Mouse (Mus musculus): ENCODE results near the gene Wdr83os. TPM values are rescaled to one million over a fixed set of nuclear protein-coding genes. Genes with fewer than 3 reads are reported as not detected.
A peak's percentile ranks its signal among the peaks of the same experiment; 100 is the strongest.

The Wdr83os gene
- polyA plus RNA-seq, 1 experiment from 2014 or later: 87.7 TPM

DNA sequence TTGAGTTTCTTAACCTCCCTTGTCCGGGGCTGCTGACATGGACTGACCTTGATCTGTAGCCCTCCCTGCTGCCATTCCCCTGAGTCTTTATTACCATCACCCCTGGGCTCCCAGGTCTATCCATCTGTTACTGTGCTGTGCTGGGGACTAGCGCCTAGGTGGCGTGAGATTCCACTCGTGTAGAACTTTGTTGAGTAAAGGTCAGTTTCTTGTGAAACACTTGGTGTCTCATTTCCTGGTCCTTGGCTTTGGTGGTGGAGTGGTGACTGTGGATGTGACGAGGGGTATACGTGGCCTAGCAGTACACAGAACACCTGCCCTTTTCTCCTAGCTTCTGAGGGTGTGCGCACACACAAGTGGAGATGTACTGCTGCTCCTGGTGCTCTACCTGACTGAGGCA lies 23.2 kb upstream of the Wdr83os start:
- no peak for ATAC-seq
- Histone ChIP-seq H3K4me3 (no peak overlapping the region), H3K27me3 (replicated peaks) (no peaks in the 10 kb centered on the region), H3K9me3 (replicated peaks) (no peaks in the 10 kb centered on the region), H3K36me3 (peaks cover 57% of the 10 kb centered on the region), H3K27ac (no peak overlapping the region), H3K4me1 (peaks cover 14% of the 10 kb centered on the region), H3K9ac (no peak overlapping the region), H3K4me2 (no peak overlapping the region)
- 78% methylated on average over 7 of the region's 7 CpGs for WGBS (ENCODE audit: insufficient replicate concordance)

DNA sequence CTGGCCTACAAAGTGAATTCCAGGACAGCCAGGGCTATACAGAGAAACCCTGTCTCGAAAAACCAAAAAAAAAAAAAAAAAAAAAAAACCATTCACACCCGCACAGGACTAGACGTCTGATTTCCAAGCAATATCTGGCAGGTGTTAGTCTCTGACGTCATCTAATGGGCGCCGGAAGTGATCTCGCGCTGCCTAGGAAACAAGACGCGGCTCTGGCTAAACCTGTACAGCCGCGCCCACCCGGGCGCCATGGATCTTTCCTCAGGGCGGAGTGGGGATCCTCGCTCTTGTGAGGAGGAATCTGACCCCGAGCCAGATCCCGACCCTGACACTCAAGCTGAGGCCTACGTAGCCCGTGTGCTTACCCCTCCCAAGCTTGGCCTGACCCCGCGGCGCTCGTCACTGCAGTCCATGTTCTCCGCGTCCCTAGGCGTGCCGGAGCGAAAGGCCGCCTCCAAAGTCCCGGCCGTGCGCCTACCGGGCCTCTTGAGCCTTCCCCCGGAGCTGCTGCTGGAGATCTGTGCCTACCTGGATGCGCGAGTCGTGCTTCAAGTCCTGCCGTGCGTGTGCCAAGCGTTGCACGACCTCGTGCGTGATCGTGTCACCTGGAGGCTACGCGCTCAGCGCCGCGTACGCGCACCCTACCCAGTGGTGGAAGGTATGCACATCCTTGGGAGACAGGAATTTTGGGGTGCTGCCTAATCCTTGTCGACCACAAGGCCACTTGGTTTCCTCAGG lies 20.5 kb upstream of the Wdr83os start, which contains the start of gene Fbxw9:
Gene Fbxw9 (plus strand): TSS at position 177 of the 738 bp plus-strand sequence.
- no peaks in the 10 kb centered on the region for H3K9me3 ChIP-seq (replicated peaks)
- 0 out of 2 replicates have a peak within 1 kb of the TSS, but pooled peaks have one; percentile 5 for H3K27ac ChIP-seq
- ATAC-seq: peak; percentile 82
- no peaks in the 10 kb centered on the region for H3K27me3 ChIP-seq (replicated peaks)
- peaks cover 36% of the 10 kb centered on the region for H3K36me3 ChIP-seq
- 1% methylated on average over 52 of the region's 53 CpGs for WGBS (ENCODE audit: insufficient replicate concordance)
- H3K4me2 ChIP-seq: peak within 1 kb of the TSS; percentile 87
- peak within 1 kb of the TSS; percentile 68 for H3K4me3 ChIP-seq
- H3K9ac ChIP-seq: peak within 1 kb of the TSS; percentile 70
- H3K4me1 ChIP-seq: peaks cover 14% of the 10 kb centered on the region

DNA sequence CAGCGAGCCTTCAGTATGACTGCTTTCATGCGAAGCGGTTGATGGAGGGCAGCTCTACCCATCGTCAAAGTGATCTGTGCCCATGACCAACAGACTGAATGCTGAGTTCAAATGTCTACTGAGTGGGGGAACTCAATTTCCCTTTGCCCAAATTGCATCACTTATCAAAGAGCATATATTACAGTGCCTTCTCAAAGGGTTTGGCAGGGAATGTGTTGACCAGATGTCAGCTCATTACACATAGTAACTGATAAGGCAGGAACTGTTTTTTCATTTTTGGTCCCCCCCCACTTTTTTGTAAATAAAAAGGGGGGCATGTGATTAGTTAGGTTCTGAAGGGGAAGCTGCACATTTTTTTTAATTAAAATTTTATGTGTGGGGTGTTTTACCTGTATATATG lies 17.9 kb upstream of the Wdr83os start:
- no peak for ATAC-seq
- H3K27ac ChIP-seq: no peak overlapping the region
- WGBS (ENCODE audit: insufficient replicate concordance): 84% methylated on average over 4 of the region's 4 CpGs

DNA sequence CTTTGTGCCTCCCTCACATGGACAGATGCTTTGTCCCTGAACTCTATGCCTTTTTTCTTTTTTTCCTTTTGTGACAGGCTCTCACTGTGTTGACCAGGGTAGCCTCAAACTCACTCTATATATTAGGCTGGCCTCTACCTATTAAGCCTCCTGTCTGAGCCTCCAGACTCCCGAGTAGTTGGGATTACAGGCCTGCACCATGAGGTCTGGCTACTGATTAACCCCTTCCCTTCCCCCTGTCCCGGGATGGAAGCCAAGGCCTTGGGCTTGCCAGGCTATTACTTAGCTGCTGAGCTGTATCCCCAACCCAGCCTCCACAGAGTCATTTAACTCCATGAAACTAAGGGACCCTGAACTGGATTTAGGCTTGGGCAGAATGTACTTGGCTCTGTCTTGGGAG lies 15.3 kb upstream of the Wdr83os start:
- ATAC-seq: 0 out of 2 replicates have a peak, but pooled peaks have one; percentile 30
- H3K4me1 ChIP-seq: peaks cover 9% of the 10 kb centered on the region
- H3K36me3 ChIP-seq: peaks cover 14% of the 10 kb centered on the region; the same call in 1 of the 2 replicates
- no peak overlapping the region for H3K4me3 ChIP-seq
- H3K4me2 ChIP-seq: no peak overlapping the region
- no peaks in the 10 kb centered on the region for H3K9me3 ChIP-seq (replicated peaks)
- H3K27me3 ChIP-seq (replicated peaks): 0 out of 2 replicates have a peak, but pooled peaks cover 3% of the 10 kb centered on the region
- no peak overlapping the region for H3K9ac ChIP-seq
- WGBS (ENCODE audit: insufficient replicate concordance): 56% methylated on average over 2 of the region's 2 CpGs
- peak overlapping the region; percentile 49; the same call in 1 of the 2 replicates for H3K27ac ChIP-seq

More for the DNA sequence above, 17.9 kb upstream of the Wdr83os start:
- no peaks in the 10 kb centered on the region for H3K9me3 ChIP-seq (replicated peaks)
- H3K4me3 ChIP-seq: no peak overlapping the region
- no peak overlapping the region for H3K9ac ChIP-seq
- H3K36me3 ChIP-seq: peaks cover 19% of the 10 kb centered on the region
- no peak overlapping the region for H3K4me2 ChIP-seq
- H3K27me3 ChIP-seq (replicated peaks): 0 out of 2 replicates have a peak, but pooled peaks cover 2% of the 10 kb centered on the region
- H3K4me1 ChIP-seq: peaks cover 14% of the 10 kb centered on the region

DNA sequence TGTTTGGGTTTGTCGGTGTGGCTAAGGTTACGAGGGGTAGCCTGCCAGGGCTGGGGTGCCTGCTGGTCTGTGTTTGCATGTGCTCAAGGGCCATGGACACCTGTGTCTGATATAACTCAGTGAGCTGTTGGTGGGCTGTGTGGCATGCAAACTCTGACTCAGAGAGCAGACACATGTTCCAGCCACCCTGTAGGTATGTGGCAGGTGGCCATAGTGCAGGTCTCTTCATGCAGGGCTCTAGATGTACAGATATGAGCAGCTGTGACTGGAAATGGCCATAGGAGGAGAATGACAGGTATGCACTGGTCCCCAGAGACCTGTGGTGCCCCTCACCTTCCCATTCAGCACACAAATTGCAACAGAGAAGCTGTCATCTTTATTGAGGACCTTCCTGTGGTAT lies 13.4 kb upstream of the Wdr83os start:
- 92% methylated on average over 2 of the region's 2 CpGs for WGBS (ENCODE audit: insufficient replicate concordance)
- Histone ChIP-seq H3K4me3 (no peak overlapping the region), H3K9ac (no peak overlapping the region), H3K36me3 (peaks cover 14% of the 10 kb centered on the region; the same call in 1 of the 2 replicates), H3K27me3 (replicated peaks) (0 out of 2 replicates have a peak, but pooled peaks cover 3% of the 10 kb centered on the region), H3K9me3 (replicated peaks) (no peaks in the 10 kb centered on the region), H3K4me2 (no peak overlapping the region), H3K4me1 (peaks cover 13% of the 10 kb centered on the region), H3K27ac (no peak overlapping the region)
- ATAC-seq: no peak

DNA sequence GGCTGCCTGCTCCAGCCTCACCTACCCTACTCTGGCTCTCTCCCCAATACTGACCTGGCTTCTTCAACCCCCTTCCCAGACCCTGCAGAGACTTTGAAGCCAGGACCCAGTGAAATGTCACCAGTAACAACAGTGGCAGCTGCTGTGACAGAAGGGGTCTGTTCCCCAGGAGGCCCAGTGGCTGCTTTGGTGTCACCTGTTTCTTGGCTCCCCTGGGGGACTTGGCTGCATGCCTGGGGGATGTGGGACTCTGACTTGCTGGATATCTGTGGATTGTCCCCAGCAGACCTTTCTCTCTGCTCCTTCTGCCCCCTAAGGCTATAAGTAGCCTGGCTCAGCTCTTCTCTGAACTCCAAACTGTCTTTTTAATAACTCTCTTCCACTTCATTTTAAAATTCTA lies 12.6 kb upstream of the Wdr83os start, which contains the start of gene Gm5741:
Gene Gm5741 (minus strand): TSS at position 1 of the 400 bp plus-strand sequence.
- peaks cover 9% of the 10 kb centered on the region for H3K36me3 ChIP-seq
- H3K9ac ChIP-seq: no peak within 1 kb of the TSS
- H3K27ac ChIP-seq: no peak within 1 kb of the TSS
- 0 out of 2 replicates have a peak, but pooled peaks cover 3% of the 10 kb centered on the region for H3K27me3 ChIP-seq (replicated peaks)
- H3K4me2 ChIP-seq: no peak within 1 kb of the TSS
- no peaks in the 10 kb centered on the region for H3K9me3 ChIP-seq (replicated peaks)
- H3K4me3 ChIP-seq: no peak within 1 kb of the TSS
- ATAC-seq: no peak
- peaks cover 21% of the 10 kb centered on the region for H3K4me1 ChIP-seq

DNA sequence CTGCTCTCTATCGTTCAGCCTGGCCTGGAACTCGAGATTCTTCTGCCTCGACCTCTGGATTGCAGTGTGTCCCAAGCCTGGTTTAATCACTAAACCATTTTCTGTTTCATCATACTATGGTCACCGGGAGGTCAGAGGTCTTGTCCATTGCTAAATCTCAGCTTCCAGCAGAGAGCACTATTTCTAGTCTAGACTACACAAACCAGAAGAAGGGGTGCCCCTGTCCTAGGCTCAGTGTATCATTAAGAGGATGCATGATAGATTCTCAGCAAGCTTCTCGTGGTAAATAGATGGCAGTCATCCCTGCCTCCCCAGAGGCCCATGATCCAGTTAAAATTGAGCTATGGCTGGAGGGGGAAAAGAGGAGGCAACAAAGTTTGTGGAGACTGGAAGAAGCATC lies 9.5 kb upstream of the Wdr83os start:
- no peak for ATAC-seq

DNA sequence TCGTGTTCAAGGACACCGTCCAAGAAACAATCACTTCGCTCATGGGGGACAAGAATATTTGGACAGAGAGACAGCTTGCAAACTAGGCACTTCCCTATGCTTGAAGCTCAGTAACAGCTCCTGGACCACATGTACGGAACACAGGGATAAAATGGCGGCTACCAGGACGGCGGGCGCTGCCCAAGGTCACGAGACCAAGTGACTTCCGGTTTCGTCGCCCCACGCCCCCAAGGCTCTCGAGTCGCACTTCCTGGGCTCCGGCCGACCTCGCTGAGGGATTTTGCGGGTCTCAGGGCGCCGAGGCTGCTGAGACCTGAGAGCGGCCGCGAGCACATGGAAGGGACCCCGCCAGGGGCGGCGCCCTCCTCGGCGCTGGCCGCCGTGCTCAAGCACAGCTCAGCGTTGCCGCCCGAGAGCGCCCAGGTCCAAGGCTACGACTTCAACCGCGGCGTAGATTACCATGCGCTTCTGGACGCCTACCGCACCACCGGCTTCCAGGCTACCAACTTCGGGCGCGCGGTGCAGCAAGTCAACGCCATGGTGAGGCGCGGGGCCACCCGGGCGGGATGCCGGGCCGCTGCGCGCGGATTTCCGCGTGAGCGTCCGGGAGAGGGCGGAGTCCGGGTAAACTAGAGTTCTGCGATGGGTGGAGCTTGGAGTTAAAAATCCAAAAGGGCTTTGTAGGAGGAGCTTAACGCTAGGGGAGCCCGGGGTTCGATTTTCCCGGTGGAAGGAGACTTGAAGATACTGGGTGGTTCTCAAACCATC lies 8.8 kb upstream of the Wdr83os start, which contains the start of gene Dhps:
Gene Dhps (plus strand): TSS at position 244 of the 768 bp plus-strand sequence.
- Histone ChIP-seq H3K9ac (peak within 1 kb of the TSS; percentile 93), H3K9me3 (replicated peaks) (no peaks in the 10 kb centered on the region), H3K4me3 (peak within 1 kb of the TSS; percentile 95), H3K4me2 (peak within 1 kb of the TSS; percentile 78), H3K27me3 (replicated peaks) (0 out of 2 replicates have a peak, but pooled peaks cover 3% of the 10 kb centered on the region), H3K27ac (peak within 1 kb of the TSS; percentile 94), H3K4me1 (peaks cover 58% of the 10 kb centered on the region), H3K36me3 (peaks cover 38% of the 10 kb centered on the region)
- peak; percentile 77 for ATAC-seq
- 1% methylated on average over 68 of the region's 68 CpGs for WGBS (ENCODE audit: insufficient replicate concordance)

More for the DNA sequence above, 9.5 kb upstream of the Wdr83os start:
- Histone ChIP-seq H3K36me3 (peaks cover 38% of the 10 kb centered on the region), H3K27me3 (replicated peaks) (0 out of 2 replicates have a peak, but pooled peaks cover 3% of the 10 kb centered on the region), H3K9ac (peak overlapping the region; percentile 42; the same call in 1 of the 2 replicates), H3K4me3 (peak overlapping the region; percentile 95), H3K4me2 (peak overlapping the region; percentile 78), H3K9me3 (replicated peaks) (no peaks in the 10 kb centered on the region), H3K27ac (peak overlapping the region; percentile 94), H3K4me1 (peaks cover 52% of the 10 kb centered on the region)
- 68% methylated on average over 5 of the region's 5 CpGs for WGBS (ENCODE audit: insufficient replicate concordance)

DNA sequence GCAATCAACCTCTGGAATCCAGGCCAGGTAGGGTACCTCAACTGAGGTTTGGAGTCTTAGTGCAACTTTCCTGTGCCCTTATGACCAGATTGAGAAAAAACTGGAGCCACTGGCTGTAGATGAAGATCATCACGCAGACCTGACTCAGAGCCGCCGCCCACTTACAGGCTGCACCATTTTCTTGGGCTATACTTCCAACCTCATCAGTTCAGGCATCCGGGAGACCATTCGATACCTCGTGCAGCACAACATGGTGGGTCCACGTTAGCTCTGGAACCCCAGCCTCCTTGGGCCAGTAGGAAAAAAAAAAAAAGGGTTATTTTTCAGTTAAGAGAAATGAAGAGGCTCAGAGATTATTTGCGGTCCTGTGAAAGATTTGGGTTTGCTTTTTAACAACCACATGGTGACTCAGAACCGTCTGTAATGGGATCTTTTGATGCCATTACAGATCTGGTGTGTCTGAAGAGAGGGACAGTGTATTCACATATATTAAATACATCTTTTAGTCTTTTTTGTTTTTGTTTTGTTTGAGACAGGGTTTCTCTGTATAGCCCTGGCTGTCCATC lies 8.1 kb upstream of the Wdr83os start:
- Histone ChIP-seq H3K4me1 (peaks cover 65% of the 10 kb centered on the region), H3K4me2 (peak overlapping the region; percentile 78)
- no peak for ATAC-seq

DNA sequence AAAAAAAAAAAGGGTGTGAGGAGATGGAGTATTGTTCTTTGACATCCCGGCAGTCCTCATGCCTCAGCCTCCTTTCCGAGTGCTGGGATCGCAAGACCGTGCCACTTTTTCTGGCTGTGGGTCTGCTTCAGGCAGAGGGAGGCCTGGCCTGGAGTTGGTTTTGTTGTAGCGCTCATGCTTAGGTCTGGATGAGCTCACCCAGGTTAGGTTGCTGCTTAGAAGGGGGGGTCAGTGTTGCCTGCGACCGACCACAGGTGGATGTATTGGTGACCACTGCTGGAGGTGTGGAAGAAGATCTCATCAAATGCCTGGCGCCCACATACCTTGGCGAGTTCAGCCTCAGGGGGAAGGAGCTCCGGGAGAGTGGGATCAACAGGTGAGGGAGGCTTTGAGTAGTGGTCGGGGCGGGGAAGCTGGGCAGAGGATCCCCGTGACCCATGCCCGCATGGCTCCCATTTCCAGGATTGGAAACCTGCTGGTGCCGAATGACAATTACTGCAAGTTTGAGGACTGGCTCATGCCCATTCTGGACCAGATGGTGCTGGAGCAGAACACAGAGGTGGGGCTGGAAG lies 7.4 kb upstream of the Wdr83os start:
- no peaks in the 10 kb centered on the region for H3K9me3 ChIP-seq (replicated peaks)
- H3K4me2 ChIP-seq: peak overlapping the region; percentile 78
- ATAC-seq: no peak
- H3K4me3 ChIP-seq: peak overlapping the region; percentile 95; the same call in 1 of the 2 replicates
- H3K4me1 ChIP-seq: peaks cover 66% of the 10 kb centered on the region
- 83% methylated on average over 15 of the region's 15 CpGs for WGBS (ENCODE audit: insufficient replicate concordance)
- H3K36me3 ChIP-seq: peaks cover 49% of the 10 kb centered on the region
- no peaks in the 10 kb centered on the region for H3K27me3 ChIP-seq (replicated peaks)
- peak overlapping the region; percentile 93; the same call in 1 of the 2 replicates for H3K9ac ChIP-seq
- 0 out of 2 replicates have a peak overlapping the region, but pooled peaks have one; percentile 94 for H3K27ac ChIP-seq

More for the DNA sequence above, 8.1 kb upstream of the Wdr83os start:
- 30% methylated on average over 9 of the region's 9 CpGs for WGBS (ENCODE audit: insufficient replicate concordance)
- Histone ChIP-seq H3K36me3 (peaks cover 44% of the 10 kb centered on the region), H3K4me3 (peak overlapping the region; percentile 95), H3K9ac (peak overlapping the region; percentile 93), H3K27me3 (replicated peaks) (0 out of 2 replicates have a peak, but pooled peaks cover 2% of the 10 kb centered on the region), H3K27ac (peak overlapping the region; percentile 94), H3K9me3 (replicated peaks) (no peaks in the 10 kb centered on the region)

DNA sequence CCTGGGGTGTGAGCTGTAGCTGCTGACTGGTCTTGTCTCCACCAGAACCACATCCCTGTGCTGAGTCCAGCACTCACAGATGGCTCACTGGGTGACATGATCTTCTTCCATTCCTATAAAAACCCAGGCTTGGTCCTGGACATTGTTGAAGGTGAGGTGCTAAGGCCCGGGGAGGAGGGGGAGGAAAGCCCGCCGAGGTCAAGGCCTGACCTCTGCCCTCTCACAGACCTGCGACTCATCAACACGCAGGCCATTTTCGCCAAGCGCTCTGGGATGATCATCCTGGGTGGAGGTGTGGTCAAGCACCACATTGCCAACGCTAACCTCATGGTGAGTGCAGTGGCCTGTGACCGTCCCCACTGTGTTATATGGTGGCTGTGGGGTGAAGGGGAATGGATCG lies 6.4 kb upstream of the Wdr83os start:
- no peak overlapping the region for H3K4me2 ChIP-seq
- peaks cover 76% of the 10 kb centered on the region for H3K4me1 ChIP-seq
- H3K27ac ChIP-seq: peak overlapping the region; percentile 81; the same call in 1 of the 2 replicates
- H3K36me3 ChIP-seq: peaks cover 60% of the 10 kb centered on the region
- no peaks in the 10 kb centered on the region for H3K9me3 ChIP-seq (replicated peaks)
- no peaks in the 10 kb centered on the region for H3K27me3 ChIP-seq (replicated peaks)
- ATAC-seq: no peak
- H3K9ac ChIP-seq: no peak overlapping the region
- no peak overlapping the region for H3K4me3 ChIP-seq
- 82% methylated on average over 10 of the region's 10 CpGs for WGBS (ENCODE audit: insufficient replicate concordance)
